Mouse (Mus musculus) heart, postnatal 36 days (tissue): ENCODE data around the gene Dab1. TPM values are rescaled to one million over a fixed set of nuclear protein-coding genes. Genes with fewer than 3 reads are reported as not detected.

Experiments used
- DNase-seq, 2 experiments: peaks; one replicate each; pipeline ENCODE4 v3.0.0; 2021 to 2022
- intact Hi-C: fragments of 180-260 bp; cut with DNase I; formaldehyde crosslinking; loops from one replicate; pipeline ENCODE4 v1.15.1; 2025
- total RNA-seq, 2 experiments: library from RNA; stranded (reverse); gene quantifications; 2 replicates each; pipeline ENCODE4 v1.2.3; 2021

Dab1 gene
- total RNA-seq, 2 experiments from 2014 or later: not detected

- no peak for DNase-seq
- intact Hi-C loops: no loop called here
Observed at GRCm38 (mm10) chr4:103802439-103802838, 183.3 kb downstream of the Dab1 start.

- no peak for DNase-seq
- intact Hi-C loops: no loop called here
Observed at GRCm38 (mm10) chr4:103804461-103804860, 185.3 kb downstream of the Dab1 start.

- no peak for DNase-seq
- intact Hi-C loops: no loop called here
Observed at GRCm38 (mm10) chr4:103822669-103823068, 203.5 kb downstream of the Dab1 start.

- intact Hi-C loops: no loop called here
- DNase-seq: no peak
Observed at GRCm38 (mm10) chr4:103838377-103838776, 219.2 kb downstream of the Dab1 start.

- intact Hi-C loops: no loop called here
- DNase-seq: no peak
Observed at GRCm38 (mm10) chr4:103839541-103839940, 220.4 kb downstream of the Dab1 start.

- no peak for DNase-seq
- intact Hi-C loops: no loop called here
Observed at GRCm38 (mm10) chr4:103841126-103841525, 222.0 kb downstream of the Dab1 start.

- DNase-seq: no peak
- intact Hi-C loops: no loop called here
Observed at GRCm38 (mm10) chr4:103844635-103845034, 225.5 kb downstream of the Dab1 start.

GRCm38 (mm10) chr4:103857173-103857572 lies 238.0 kb downstream of the Dab1 start:
- intact Hi-C loops: no loop called here
- no peak for DNase-seq

GRCm38 (mm10) chr4:103875564-103875963 lies 256.4 kb downstream of the Dab1 start:
- intact Hi-C loops: no loop called here
- peak in 1 of 2 experiments; percentile 1 for DNase-seq

GRCm38 (mm10) chr4:103878841-103879240 lies 259.7 kb downstream of the Dab1 start:
- intact Hi-C loops: no loop called here

GRCm38 (mm10) chr4:103881641-103882040 lies 262.5 kb downstream of the Dab1 start:
- intact Hi-C loops: no loop called here

More at GRCm38 (mm10) chr4:103878841-103879240, 259.7 kb downstream of the Dab1 start:
- no peak for DNase-seq

GRCm38 (mm10) chr4:103888086-103888485 lies 268.9 kb downstream of the Dab1 start:
- intact Hi-C loops: no loop called here
- DNase-seq: no peak

More at GRCm38 (mm10) chr4:103881641-103882040, 262.5 kb downstream of the Dab1 start:
- no peak for DNase-seq

GRCm38 (mm10) chr4:103889110-103889509 lies 270.0 kb downstream of the Dab1 start:
- DNase-seq: no peak
- intact Hi-C loops: no loop called here

- no peak for DNase-seq
- intact Hi-C loops: no loop called here
Observed at GRCm38 (mm10) chr4:103896806-103897205, 277.6 kb downstream of the Dab1 start.

GRCm38 (mm10) chr4:103897702-103898101 lies 278.5 kb downstream of the Dab1 start:
- DNase-seq: no peak
- intact Hi-C loops: no loop called here

GRCm38 (mm10) chr4:103911441-103911840 lies 292.3 kb downstream of the Dab1 start:
- no peak for DNase-seq
- intact Hi-C loops: no loop called here

- intact Hi-C loops: no loop called here
- no peak for DNase-seq
Observed at GRCm38 (mm10) chr4:103912071-103912470, 292.9 kb downstream of the Dab1 start.

- intact Hi-C loops: no loop called here
- no peak for DNase-seq
Observed at GRCm38 (mm10) chr4:103922431-103922931, 303.3 kb downstream of the Dab1 start.

- intact Hi-C loops: no loop called here
- DNase-seq: peak in 1 of 2 experiments; percentile 5
Observed at GRCm38 (mm10) chr4:103926682-103927081, 307.5 kb downstream of the Dab1 start.

- no peak for DNase-seq
- intact Hi-C loops: no loop called here
Observed at GRCm38 (mm10) chr4:103929631-103930030, 310.5 kb downstream of the Dab1 start.

- no peak for DNase-seq
- intact Hi-C loops: no loop called here
Observed at GRCm38 (mm10) chr4:103934364-103934763, 315.2 kb downstream of the Dab1 start.

GRCm38 (mm10) chr4:103948255-103948654 lies 329.1 kb downstream of the Dab1 start:
- no peak for DNase-seq
- intact Hi-C loops: no loop called here

- intact Hi-C loops: no loop called here
- DNase-seq: no peak
Observed at GRCm38 (mm10) chr4:103953652-103954220, 334.6 kb downstream of the Dab1 start.
